Mouse (Mus musculus) embryonic facial prominence, embryonic 15.5 days (tissue): ENCODE measurements around the gene Gm15114. TPM values are rescaled to one million over a fixed set of nuclear protein-coding genes. Genes with fewer than 3 reads are reported as not detected.
"Not testable (repeated sequence)": the region's sequence is repeated elsewhere in the genome, so short reads cannot be mapped to it uniquely, and the experiment has no call there.

Experiments
- ATAC-seq: fragments of 200-750 bp; cut with Nextera tagmentation; 2 replicates; pipeline ENCODE4 v1.8.0; 2017; ENCODE audit warnings: low read depth, moderate TSS enrichment; ENCODE audit not compliant: insufficient number of reproducible peaks, low FRiP score, low TSS enrichment
- H3K27ac ChIP-seq: fragments of 300-500 bp; sonication (generic); replicated peaks from 2 replicates; pipeline ENCODE4 v1.5.1; 2015; ENCODE audit warnings: mild to moderate bottlenecking, inconsistent platforms
- H3K27me3 ChIP-seq: fragments of 300-500 bp; sonication (generic); 2 replicates; pipeline ENCODE4 v1.6.1; 2015; ENCODE audit warnings: inconsistent platforms
- H3K36me3 ChIP-seq: fragments of 300-500 bp; sonication (generic); 2 replicates; pipeline ENCODE4 v1.6.1; 2015; ENCODE audit warnings: mild to moderate bottlenecking, inconsistent platforms
- H3K4me1 ChIP-seq: fragments of 300-500 bp; sonication (generic); 2 replicates; pipeline ENCODE4 v1.6.1; 2015; ENCODE audit warnings: inconsistent platforms
- H3K4me2 ChIP-seq: fragments of 300-500 bp; sonication (generic); replicated peaks from 2 replicates; pipeline ENCODE4 v1.6.1; 2015; ENCODE audit warnings: mild to moderate bottlenecking, inconsistent platforms
- H3K4me3 ChIP-seq: fragments of 300-500 bp; sonication (generic); replicated peaks from 2 replicates; pipeline ENCODE4 v1.5.1; 2015; ENCODE audit warnings: mild to moderate bottlenecking, inconsistent platforms
- H3K9ac ChIP-seq: fragments of 300-500 bp; sonication (generic); 2 replicates; pipeline ENCODE4 v1.6.1; 2015; ENCODE audit warnings: inconsistent platforms
- H3K9me3 ChIP-seq: fragments of 300-500 bp; sonication (generic); replicated peaks from 2 replicates; pipeline ENCODE4 v1.6.1; 2016; ENCODE audit warnings: inconsistent platforms
- WGBS: fragments of 180-500 bp; shearing (Covaris S2); methylation state at CpG from one replicate; pipeline ENCODE4 v1.1.7; 2015; 5-methylcytosine and 5-hydroxymethylcytosine counted together
- polyA plus RNA-seq: library from polyadenylated mRNA; unstranded; fragments of >200 nt; fragmentation: Nextera tagmentation; extraction: Ambion mirVana; gene quantifications from 2 replicates; pipeline ENCODE4 v1.2.1, GENCODE M21; 2015

Gm15114 gene
- polyA plus RNA-seq, result not detected in 2 replicates

DNA sequence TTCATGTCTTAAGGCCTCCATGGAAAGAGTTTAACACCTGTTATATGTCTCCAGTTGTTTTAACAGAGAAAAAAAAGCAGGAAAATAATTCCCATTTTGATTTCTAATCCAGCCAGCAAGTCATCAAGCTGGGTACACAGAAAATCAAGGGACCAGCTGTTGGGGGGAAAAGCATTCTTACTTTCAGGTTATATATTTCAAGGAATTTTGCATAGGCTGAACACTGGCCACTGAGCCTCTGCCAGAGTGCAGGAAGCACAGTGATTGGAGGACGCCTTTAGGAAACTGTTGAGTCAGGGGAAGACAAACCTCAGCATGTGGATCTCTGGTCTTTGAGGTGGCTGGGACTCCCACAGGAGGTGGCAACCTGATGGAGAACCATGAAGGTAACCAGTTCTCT is at the start of gene Gm15114:
Gene Gm15114, plus strand, starts transcription at position 301 of the 400 bp plus-strand sequence.
- no CpG with 5 or more reads among the region's 1 CpGs for WGBS
- not testable (repeated sequence) for H3K9ac ChIP-seq, ATAC-seq

More for the DNA sequence above, at the start of gene Gm15114:
- not testable (repeated sequence) for H3K9me3 ChIP-seq, H3K4me2 ChIP-seq, H3K27ac ChIP-seq, H3K4me3 ChIP-seq, H3K36me3 ChIP-seq, H3K27me3 ChIP-seq, H3K4me1 ChIP-seq

Other genes with a start within 250 kb of the Gm15114 start
- not detected in 2 replicates for gene Gm8334, start 126.2 kb downstream of the Gm15114 start, polyA plus RNA-seq
- not detected in 2 replicates for gene Gm15127, start 174.6 kb downstream of the Gm15114 start, polyA plus RNA-seq